Mouse (Mus musculus) heart, postnatal 36 days (tissue): ENCODE data around the gene Ctdsp2. TPM values are rescaled to one million over a fixed set of nuclear protein-coding genes. Genes with fewer than 3 reads are reported as not detected.
A peak's percentile ranks its signal among the peaks of the same experiment; 100 is the strongest.

Experiments used
- DNase-seq, 2 experiments: peaks; one replicate each; pipeline ENCODE4 v3.0.0; 2021 to 2022
- intact Hi-C: fragments of 180-260 bp; cut with DNase I; formaldehyde crosslinking; loops from one replicate; pipeline ENCODE4 v1.15.1; 2025
- total RNA-seq, 2 experiments: library from RNA; stranded (reverse); gene quantifications; 2 replicates each; pipeline ENCODE4 v1.2.3; 2021

Ctdsp2 gene
- total RNA-seq, 2 experiments from 2014 or later = 131 to 136 TPM

GRCm38 (mm10) chr10:126961757-126962156 is 16.8 kb upstream of the Ctdsp2 start:
- DNase-seq = peak in 1 of 2 experiments; percentile 68
- intact Hi-C loops = no loop called here

DNA sequence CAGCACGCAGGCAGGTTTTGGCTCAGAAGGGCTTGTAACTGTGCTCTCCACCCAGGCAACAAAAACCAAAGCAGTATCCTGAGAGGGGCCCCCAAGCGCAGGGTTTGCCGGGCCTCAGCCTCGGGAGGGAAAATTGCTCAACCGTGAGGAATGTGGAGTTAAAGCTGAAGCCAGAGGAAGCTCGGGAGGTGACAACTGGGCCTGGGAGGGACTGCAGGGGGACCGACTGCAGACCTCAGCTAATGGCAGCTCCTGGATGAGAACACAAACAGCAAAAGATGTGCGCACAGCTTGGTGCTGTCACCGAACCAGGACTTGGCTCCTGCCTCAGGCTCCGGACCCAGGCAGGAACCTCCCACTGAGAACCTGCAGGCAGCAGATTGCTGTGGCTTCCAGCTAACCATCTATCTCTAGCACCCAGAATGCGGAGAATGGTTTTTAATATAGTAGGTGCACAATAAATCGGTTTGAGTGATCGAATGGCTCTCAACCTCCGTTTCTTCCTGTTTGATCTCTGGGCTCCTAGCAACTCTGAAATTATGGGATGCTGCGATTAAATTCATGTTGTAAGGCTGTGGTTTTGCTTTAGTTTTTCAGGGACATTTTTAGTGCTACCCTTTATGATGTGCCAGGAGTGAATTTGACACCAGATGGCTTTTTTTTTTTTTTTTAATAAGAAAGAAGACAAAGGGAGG is 16.1 kb upstream of the Ctdsp2 start:
- intact Hi-C loops = no loop called here
- peak in 1 of 2 experiments; percentile 61 for DNase-seq

- peak in 1 of 2 experiments; percentile 30 for DNase-seq
- intact Hi-C loops = no loop called here
Observed at GRCm38 (mm10) chr10:126962966-126963330, 15.6 kb upstream of the Ctdsp2 start.

DNA sequence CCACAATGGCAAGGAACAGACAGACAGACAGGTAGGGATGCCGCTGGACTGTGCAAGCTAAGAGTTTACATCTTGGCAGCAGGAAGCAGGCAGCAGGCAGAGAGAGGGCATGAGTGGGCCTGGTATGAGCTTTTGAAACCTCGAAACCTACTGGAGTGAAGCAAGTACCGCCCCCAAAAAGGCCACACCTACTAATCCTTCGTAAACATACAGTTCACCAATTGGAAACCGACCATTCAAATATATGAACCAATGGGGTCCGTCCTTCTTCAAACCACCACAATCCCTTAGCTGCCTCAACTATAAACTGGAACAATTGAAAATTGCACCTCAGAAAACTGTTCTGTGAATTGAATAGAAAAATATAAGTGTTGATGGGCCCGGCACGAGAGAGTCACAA is 14.7 kb upstream of the Ctdsp2 start:
- no peak for DNase-seq
- intact Hi-C loops = no loop called here

DNA sequence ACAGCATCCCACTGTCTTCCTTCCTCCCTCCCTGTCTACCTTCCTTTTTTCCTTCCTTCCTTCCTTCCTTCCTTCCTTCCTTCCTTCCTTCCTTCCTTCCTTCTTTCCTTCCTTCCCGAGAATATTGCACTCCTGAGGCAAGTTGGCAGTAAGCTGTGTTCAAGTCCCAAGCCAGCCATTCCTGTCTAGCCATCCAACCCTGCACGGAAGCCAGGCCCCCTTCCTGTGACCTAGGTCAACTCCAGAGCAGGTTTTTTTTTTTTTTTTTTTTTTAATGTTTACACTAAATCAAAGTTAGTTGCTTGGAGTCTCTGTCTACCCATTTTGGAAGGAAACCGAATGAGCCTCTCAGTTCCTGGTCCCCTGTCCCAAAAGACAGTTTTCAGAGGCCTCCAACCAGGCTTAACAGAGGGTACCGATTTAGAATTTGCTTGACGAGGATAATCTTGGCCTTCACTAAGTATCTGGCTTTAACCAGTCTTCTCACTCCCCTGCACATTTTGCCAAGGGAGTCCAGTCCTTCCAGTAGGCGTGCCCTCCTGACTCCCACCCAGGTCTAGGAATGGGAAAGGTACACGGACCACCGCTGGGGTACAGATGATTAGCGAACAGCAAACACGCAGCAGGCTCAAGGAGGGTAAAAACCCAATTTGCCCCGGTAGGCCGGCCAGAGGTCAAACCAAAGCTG is 7.0 kb upstream of the Ctdsp2 start:
- no peak for DNase-seq
- intact Hi-C loops = loop anchor here (2.0 kb wide), 1 partner anchor 17 kb away; no protein-coding TSS in a partner anchor

GRCm38 (mm10) chr10:126972051-126972725 is 6.3 kb upstream of the Ctdsp2 start:
- intact Hi-C loops = loop anchor here (2.0 kb wide), 1 partner anchor 17 kb away; no protein-coding TSS in a partner anchor
- no peak for DNase-seq

- no peak for DNase-seq
- intact Hi-C loops = loop anchor here (2.0 kb wide), 1 partner anchor 16 kb away; no protein-coding TSS in a partner anchor
Observed at GRCm38 (mm10) chr10:126972988-126973387, 5.5 kb upstream of the Ctdsp2 start.

GRCm38 (mm10) chr10:126975706-126976105 is 2.8 kb upstream of the Ctdsp2 start:
- no peak for DNase-seq
- intact Hi-C loops = no loop called here

DNA sequence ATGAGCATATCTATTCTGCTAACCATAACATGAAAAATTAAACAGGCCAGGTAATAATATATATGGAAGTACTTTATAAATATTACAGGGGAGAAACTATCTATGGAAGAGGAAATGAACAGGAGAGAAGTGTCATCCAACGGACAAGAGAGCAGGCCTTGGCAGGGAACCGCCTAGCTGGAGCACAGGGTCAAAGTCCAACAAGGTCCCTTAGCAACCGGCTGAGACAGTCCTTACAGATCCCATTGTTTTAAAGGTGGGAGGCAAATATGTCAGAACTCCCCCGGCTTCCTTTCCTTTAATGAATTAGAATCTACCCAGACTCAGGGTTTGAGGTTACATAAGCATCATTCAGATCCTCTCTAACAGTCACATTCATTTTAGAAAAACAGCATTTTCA is 1.4 kb upstream of the Ctdsp2 start:
- intact Hi-C loops = no loop called here
- DNase-seq = no peak

GRCm38 (mm10) chr10:126979121-126979635 is 661 bp downstream of the Ctdsp2 start:
- intact Hi-C loops = no loop called here
- DNase-seq = peak; percentile 68 to 80

DNA sequence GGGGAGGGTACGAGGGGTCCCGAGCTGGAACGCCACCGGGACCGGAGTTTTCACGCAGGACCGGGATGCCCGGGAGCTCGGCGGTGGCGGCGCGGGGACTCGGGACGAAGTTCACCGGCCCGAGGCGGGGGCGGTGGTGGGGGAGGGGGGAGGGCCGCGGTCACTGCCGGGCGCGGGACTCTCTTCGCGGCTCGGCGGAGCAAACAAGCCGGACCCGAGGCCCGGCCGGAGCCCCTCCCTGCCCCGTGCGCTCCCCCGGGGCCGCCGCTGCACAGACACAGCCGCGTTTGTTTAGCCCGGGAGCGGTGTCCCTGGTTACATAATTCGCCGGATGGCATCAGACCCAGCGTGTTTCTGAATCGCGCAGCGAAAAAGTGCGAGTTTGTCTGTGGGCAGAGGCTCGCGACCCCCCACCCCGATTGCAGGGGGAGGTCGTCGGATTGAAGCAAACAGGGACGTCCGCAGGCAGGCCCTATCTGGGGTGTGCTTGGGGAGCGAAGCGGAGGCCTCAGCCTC is 1.2 kb downstream of the Ctdsp2 start:
- intact Hi-C loops = no loop called here
- peak; percentile 53 to 63 for DNase-seq

DNA sequence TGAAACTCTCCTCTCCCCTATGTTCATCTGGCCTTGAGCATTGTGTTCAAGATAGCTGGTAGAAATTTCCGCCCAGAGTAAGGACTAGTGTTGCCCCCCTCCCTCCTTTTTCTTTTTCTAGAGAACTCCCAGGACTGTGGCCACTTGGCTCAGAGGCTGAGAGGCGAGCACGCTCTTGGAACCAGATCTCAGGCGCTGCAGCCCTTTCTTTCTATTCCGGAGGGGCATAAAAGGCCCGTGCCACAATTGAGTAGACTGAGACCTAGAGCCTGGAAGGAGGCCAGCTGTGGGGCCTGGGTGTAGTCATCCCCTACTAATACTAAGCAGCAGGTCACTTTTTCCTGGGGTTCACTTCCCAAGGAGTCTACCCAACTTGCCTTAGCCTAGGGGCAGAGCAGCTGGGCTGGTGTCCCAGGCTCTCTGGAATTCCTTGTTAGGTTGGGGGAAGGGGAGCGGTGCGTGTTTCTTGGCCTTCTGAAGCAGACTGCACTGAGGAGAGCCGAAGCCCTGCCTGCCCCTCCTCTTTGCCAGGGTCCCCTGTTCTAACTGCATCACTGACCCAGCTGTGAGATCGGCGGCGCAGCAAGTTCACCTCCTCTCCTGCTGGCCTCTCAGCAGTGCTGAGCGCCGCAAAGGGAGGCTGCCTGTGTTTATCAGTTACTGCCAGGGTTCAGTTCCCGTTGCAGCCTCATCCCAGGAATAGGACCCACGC is 1.9 kb downstream of the Ctdsp2 start:
- peak; percentile 53 to 66 for DNase-seq
- intact Hi-C loops = no loop called here

DNA sequence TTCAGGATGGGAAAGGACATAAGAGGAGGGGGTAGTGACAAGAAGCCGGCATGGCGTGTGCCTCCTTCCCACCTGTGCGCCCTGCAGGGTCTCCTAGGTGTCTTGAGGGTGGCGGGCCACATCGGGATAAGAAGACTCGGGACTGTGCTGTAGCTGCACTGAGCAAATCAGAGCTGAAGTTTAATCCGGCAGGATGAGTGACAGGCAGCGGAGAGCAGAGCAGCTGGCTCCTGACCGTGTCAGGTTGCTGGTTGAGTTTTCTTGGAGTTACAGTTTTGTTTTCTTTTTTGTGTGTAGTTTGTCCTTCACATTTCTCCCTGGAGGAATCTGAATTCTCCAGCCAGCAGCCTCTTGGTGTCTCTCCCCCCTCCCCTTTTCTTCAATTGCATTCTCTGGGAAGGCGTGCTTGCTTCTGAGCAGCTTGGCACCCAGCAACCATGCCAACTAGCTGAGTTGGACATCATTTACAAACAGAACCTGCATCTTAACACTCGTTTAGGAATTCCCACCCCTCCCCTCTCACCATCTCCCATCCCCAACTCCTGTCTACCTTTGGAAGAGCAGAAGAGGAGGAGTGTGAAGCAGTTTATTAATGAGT is 2.5 kb downstream of the Ctdsp2 start:
- no peak for DNase-seq
- intact Hi-C loops = no loop called here

DNA sequence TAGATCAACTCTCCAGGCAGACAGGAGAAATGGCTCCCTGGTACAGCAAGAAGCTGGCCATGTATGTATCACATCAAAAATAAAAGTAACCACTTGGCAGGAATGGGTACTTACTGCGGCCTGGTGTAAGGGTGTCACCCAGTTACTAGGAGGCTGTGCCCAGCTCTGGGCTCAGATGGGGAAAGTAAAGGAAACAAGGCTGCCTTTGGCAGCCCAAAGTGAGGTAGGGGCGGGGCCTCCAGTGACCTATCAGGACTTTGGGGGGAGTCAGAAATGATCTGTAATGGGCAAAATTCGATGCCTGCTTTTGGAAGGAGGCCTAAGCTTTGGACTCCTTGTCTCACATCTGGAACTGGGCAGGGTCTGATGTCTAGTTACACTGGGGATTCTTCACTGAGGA is 3.2 kb downstream of the Ctdsp2 start:
- intact Hi-C loops = no loop called here
- DNase-seq = no peak

DNA sequence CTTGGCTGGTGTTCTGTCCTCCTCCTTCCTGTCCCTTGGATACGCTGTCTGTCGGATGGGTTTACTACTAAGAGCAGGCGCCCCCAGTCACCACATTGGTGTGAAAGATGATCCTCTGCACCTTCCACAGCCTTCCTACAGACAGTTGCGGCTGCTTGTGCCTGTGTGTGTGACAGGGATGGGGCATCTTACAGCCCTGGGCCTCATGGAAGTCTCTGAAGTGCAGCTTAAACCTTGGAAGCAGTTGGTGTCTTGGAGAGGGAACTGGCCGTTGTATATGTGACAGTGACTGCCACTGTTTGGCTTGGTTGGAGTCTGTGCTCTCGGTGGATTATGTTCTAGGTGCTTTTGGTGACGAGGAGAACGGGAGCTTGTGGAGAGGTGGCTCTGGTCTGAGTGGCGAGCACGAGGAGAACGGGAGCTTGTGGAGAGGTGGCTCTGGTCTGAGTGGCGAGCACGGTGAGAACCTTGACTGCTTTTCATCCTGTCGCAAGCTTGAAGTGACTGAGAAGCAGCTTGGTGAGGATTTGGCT is 4.7 kb downstream of the Ctdsp2 start:
- intact Hi-C loops = no loop called here
- no peak for DNase-seq

DNA sequence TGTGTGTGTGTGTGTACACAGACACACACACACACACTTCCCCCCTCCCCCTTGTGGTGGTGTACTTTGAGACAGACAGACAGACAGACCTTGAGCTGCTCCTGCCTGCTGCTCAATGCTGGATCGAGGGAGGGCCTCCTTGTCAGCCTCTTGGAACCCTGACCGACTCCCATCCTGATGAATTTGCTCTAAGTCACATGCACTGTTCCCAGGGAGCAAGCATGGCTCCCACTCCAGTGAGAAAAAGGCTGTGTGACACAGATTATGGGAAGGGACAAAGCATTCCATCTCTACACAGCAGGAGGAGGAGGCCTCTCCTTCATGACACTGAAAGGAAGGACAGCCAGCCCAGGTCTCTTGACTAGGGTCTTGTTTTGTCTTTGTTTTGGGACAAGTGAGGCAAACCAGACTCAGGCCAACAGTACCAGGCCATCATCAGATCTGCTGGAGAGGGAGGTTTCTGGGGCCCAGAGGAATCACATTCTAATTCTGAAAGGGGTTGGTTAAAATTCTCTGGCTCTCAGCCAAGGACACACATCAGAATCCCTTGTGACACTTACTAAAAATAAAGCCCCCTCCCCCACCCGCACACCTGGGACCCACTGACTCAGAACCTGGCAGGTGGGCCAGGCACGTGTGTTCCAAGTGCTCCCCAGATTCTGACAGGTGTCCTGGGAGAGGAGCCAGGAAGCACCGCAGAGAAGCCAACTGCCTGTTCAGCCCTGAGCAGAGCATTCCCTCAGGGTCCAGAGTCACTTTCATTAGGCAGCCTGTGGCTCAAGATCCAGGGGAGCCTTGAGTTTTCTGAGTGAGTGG is 5.9 kb downstream of the Ctdsp2 start:
- intact Hi-C loops = no loop called here
- DNase-seq = peak in 1 of 2 experiments; percentile 66

DNA sequence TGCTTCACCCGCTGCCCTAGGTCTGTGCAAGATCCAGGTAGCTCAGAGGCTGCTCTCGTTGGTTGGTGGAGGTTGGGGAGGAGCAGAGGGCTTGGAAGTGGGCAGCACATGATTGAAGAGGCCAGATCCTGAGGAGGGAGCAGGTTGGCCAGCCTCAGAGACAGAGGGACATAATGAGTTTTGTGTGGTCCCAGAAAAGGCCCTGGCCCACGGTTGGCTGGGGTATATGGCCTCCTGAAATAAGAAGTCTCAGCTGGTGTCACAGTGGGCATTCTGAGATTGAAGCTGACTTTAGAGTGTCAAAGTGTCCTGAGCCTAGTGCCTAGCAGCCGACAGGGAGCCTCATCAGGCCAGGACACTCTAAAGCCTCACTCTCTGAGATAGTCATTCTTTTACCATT is 6.6 kb downstream of the Ctdsp2 start:
- no peak for DNase-seq
- intact Hi-C loops = no loop called here

DNA sequence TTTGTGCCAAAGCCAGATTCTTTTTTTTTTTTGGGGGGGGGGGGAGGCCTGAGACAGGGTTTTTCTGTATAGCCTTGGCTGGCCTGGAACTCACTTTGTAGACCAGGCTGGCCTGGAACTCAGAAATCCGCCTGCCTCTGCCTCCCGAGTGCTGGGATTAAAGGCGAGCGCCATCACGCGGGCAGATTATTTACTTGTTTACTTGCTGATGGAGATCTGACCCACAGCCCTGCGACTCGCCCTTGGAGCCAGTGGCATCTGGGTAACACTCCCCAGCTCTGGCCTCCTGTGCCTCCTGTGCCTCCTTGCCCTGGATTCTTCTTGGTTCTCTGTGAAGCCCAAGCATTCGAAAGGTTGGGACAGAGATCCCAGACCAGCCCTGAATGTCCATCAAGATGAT is 7.1 kb downstream of the Ctdsp2 start:
- no peak for DNase-seq
- intact Hi-C loops = no loop called here

DNA sequence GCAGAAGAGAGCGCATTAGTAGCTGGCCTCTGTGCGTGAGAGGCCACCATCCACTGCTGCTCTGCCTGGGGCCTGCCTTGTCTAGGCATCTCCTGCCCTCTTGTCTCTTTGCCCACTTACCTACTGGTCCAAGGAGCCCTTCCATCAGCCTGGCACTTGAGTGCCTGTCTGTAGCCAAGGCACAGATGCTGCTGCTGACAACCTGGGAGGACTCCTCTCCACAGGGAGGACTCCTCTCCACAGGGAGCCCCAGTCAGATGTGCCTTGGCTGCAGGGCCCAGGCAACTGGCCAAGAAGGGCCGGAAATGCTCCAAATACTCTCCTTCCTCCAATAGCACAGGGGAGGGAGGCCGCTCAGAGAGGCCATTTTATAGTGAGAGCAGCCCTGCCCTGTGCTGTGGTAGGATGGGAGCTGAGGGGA is 8.0 kb downstream of the Ctdsp2 start:
- peak; percentile 91 for DNase-seq
- intact Hi-C loops = loop anchor here (2.0 kb wide), 1 partner anchor 58 kb away; no protein-coding TSS in a partner anchor
